Mouse (Mus musculus) midbrain, embryonic 14.5 days (tissue): ENCODE results near the gene Olfr1180. TPM values are rescaled to one million over a fixed set of nuclear protein-coding genes. Genes with fewer than 3 reads are reported as not detected.
"Not testable (repeated sequence)": the region's sequence is repeated elsewhere in the genome, so short reads cannot be mapped to it uniquely, and the experiment has no call there.

ENCODE experiments used
- ATAC-seq: fragments of 200-750 bp; cut with Nextera tagmentation; 2 replicates; pipeline ENCODE4 v1.8.0; 2017; ENCODE audit warnings: moderate number of reproducible peaks, moderate library complexity; ENCODE audit not compliant: low FRiP score, low TSS enrichment
- DNase-seq: peaks from one replicate; pipeline ENCODE4 v3.0.0-alpha.2; 2015
- H3K27ac ChIP-seq: fragments of 300-500 bp; sonication (generic); replicated peaks from 2 replicates; pipeline ENCODE4 v1.5.1; 2014; ENCODE audit warnings: mild to moderate bottlenecking, low read depth, low read length, moderate library complexity
- H3K27me3 ChIP-seq: fragments of 300-500 bp; sonication (generic); 2 replicates; pipeline ENCODE4 v1.6.1; 2014; ENCODE audit warnings: low read length, control low read depth, mixed read lengths; ENCODE audit not compliant: control insufficient read depth, insufficient read depth
- H3K36me3 ChIP-seq: fragments of 300-500 bp; sonication (generic); 2 replicates; pipeline ENCODE4 v1.6.1; 2014; ENCODE audit warnings: low read length, control low read depth; ENCODE audit not compliant: control insufficient read depth, insufficient read depth
- H3K4me1 ChIP-seq: fragments of 300-500 bp; sonication (generic); 2 replicates; pipeline ENCODE4 v1.6.1; 2014; ENCODE audit warnings: mild to moderate bottlenecking, antibody characterized with exemption, low read length, control low read depth; ENCODE audit not compliant: control insufficient read depth, insufficient read depth
- H3K4me2 ChIP-seq: fragments of 300-500 bp; sonication (generic); 2 replicates; pipeline ENCODE4 v1.6.1; 2014; ENCODE audit warnings: mild to moderate bottlenecking, low read length, moderate library complexity
- H3K4me3 ChIP-seq: fragments of 300-500 bp; sonication (generic); replicated peaks from 2 replicates; pipeline ENCODE4 v1.5.1; 2014; ENCODE audit warnings: low read depth, low read length
- H3K9ac ChIP-seq: fragments of 300-500 bp; sonication (generic); replicated peaks from 2 replicates; pipeline ENCODE4 v1.6.1; 2014; ENCODE audit warnings: mild to moderate bottlenecking, low read length, moderate library complexity
- H3K9me3 ChIP-seq: fragments of 300-500 bp; sonication (generic); 2 replicates; pipeline ENCODE4 v1.6.1; 2016; ENCODE audit warnings: low read length, control low read depth, mixed read lengths; ENCODE audit not compliant: control insufficient read depth
- WGBS: fragments of 180-500 bp; shearing (Covaris S2); extraction: QIAGEN DNeasy Blood & Tissue Kit; methylation state at CpG from one replicate; pipeline ENCODE4 v1.1.7; 2014; 5-methylcytosine and 5-hydroxymethylcytosine counted together
- polyA plus RNA-seq: library from polyadenylated mRNA; unstranded; fragments of >200 nt; fragmentation: Nextera tagmentation; extraction: Ambion mirVana; gene quantifications from 2 replicates; pipeline ENCODE4 v1.2.1, GENCODE M21; 2014

The Olfr1180 gene
- polyA plus RNA-seq: not detected in 2 replicates

DNA sequence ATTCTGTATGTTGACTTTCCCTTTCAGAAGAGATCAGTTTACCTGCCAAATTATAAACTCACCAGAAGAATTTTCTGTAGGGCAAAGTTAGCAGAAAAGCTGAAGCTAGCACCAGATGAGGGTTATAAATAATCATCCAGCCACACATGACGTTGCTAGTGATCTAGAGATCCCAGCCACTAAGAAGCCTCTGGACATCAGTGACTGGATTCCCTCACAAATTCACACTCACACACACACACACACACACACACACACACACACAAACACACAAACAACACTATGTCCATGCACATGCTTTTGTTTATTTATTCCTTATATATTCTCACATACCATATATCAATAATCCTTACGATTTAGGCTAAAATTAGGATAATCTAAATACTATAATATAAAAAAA, at the start of gene Olfr1180:
Gene Olfr1180, minus strand, starts transcription at position 101 of the 400 bp plus-strand sequence.
- Histone ChIP-seq H3K27ac (no peak within 1 kb of the TSS), H3K4me1 (no peaks in the 10 kb centered on the region), H3K4me2 (no peak within 1 kb of the TSS), H3K9ac (no peak within 1 kb of the TSS), H3K36me3 (no peaks in the 10 kb centered on the region), H3K27me3 (no peaks in the 10 kb centered on the region), H3K9me3 (no peaks in the 10 kb centered on the region), H3K4me3 (no peak within 1 kb of the TSS)
- ATAC-seq (no peak), DNase-seq (no peak)
- 81% methylated on average over 2 of the region's 2 CpGs for WGBS

DNA sequence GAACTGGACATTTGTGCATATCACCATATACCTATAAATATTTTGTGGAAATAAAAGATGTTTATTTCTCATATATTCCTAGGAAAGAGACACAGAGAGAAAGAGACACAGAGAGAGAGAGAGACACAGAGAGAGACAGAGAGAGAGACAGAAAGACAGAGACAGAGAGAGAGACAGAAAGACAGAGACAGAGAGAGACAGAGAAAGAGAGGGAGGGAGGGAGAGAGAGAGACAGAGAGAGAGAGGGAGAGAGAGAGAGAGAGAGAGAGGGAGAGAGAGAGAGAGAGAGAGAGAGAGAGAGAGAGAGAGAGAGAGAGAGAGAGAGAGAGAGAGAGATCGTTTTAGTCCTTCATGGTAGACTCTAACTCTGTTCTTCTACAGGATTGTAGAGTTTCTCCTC, 35.6 kb upstream of the Olfr1180 start, which contains the start of gene Olfr1183:
Gene Olfr1183, plus strand, starts transcription at position 301 of the 400 bp plus-strand sequence.
- not testable (repeated sequence) for H3K27me3 ChIP-seq, H3K4me3 ChIP-seq, H3K4me2 ChIP-seq, DNase-seq, H3K27ac ChIP-seq, H3K4me1 ChIP-seq, H3K9ac ChIP-seq, H3K36me3 ChIP-seq, H3K9me3 ChIP-seq, ATAC-seq
- WGBS: 95% methylated on average over 1 of the region's 1 CpGs

DNA sequence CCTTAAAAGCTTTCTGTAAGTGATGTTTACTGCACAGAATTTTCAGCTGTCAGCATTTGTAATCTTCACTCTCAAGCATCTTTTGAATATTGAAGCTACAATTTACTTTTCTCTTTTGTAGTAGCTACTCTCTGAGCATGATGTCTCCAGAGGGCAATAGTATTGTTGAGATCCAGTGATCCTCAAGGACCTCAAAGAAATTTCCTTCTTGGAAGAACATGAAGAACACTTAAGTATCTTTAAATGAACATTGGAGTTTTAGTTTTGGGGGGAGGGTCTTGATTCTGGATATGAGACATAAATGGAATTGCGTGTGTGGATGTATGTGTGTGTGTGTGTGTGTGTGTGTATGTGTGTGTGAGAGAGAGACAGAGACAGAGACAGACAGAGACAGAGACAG, 30.1 kb upstream of the Olfr1180 start, which contains the start of gene Gm13757:
Gene Gm13757, minus strand, starts transcription at position 101 of the 400 bp plus-strand sequence.
- Histone ChIP-seq H3K4me2 (no peak within 1 kb of the TSS), H3K9me3 (no peaks in the 10 kb centered on the region), H3K4me1 (no peaks in the 10 kb centered on the region), H3K27me3 (no peaks in the 10 kb centered on the region), H3K36me3 (no peaks in the 10 kb centered on the region), H3K9ac (no peak within 1 kb of the TSS), H3K4me3 (no peak within 1 kb of the TSS), H3K27ac (no peak within 1 kb of the TSS)
- DNase-seq (no peak), ATAC-seq (no peak)
- 97% methylated on average over 1 of the region's 1 CpGs for WGBS

DNA sequence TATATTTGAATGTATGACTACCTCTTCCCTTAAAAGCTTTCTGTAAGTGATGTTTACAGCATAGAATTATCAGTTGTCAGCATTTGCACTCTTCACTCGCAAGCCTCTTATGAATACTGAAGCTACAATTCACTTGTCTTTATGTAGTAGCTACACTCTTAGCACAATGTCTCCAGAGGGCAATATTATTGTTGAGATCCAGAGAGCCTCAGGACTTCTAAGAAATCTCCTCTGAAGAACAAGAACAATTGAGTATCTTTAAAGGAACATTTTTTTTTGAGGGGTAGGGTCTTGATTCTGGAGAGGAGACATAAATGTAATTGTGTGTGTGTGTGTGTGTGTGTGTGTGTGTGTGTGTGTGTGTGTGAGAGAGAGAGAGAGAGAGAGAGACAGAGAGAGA, 7.1 kb upstream of the Olfr1180 start, which contains the start of gene Olfr1181:
Gene Olfr1181, minus strand, starts transcription at position 101 of the 400 bp plus-strand sequence.
- Histone ChIP-seq H3K27ac (no peak within 1 kb of the TSS), H3K9ac (no peak within 1 kb of the TSS), H3K4me1 (no peaks in the 10 kb centered on the region), H3K36me3 (no peaks in the 10 kb centered on the region), H3K9me3 (no peaks in the 10 kb centered on the region), H3K4me3 (no peak within 1 kb of the TSS), H3K27me3 (no peaks in the 10 kb centered on the region), H3K4me2 (no peak within 1 kb of the TSS)
- ATAC-seq (no peak), DNase-seq (no peak)
- WGBS: 98% methylated on average over 1 of the region's 1 CpGs

DNA sequence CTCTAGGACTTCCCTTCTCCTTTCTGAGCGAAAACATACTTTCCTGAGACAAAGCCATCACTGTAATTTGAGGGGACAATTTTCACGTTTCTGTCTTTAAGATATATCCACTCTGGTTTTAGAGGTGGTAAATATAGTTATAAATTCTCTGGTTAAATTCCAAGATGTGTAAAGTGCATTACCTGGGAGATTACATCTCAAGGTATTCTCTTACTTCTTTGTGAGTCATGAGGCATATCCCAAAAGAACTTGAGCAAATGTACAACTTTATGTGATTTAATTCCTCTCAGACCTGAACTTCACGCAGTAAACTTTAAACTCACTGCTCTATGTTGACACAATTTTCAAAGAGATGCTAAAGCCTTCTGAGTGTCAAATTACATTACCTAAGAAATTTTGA, 12.6 kb downstream of the Olfr1180 start, which contains the start of gene Olfr1179:
Gene Olfr1179, minus strand, starts transcription at position 101 of the 400 bp plus-strand sequence.
- no peaks in the 10 kb centered on the region for H3K36me3 ChIP-seq
- H3K27ac ChIP-seq: no peak within 1 kb of the TSS
- DNase-seq (no peak), ATAC-seq (no peak)
- H3K9me3 ChIP-seq: no peaks in the 10 kb centered on the region
- H3K9ac ChIP-seq: no peak within 1 kb of the TSS
- 90% methylated on average over 3 of the region's 3 CpGs for WGBS
- H3K27me3 ChIP-seq: no peaks in the 10 kb centered on the region
- no peaks in the 10 kb centered on the region for H3K4me1 ChIP-seq
- H3K4me3 ChIP-seq: no peak within 1 kb of the TSS
- no peak within 1 kb of the TSS for H3K4me2 ChIP-seq

DNA sequence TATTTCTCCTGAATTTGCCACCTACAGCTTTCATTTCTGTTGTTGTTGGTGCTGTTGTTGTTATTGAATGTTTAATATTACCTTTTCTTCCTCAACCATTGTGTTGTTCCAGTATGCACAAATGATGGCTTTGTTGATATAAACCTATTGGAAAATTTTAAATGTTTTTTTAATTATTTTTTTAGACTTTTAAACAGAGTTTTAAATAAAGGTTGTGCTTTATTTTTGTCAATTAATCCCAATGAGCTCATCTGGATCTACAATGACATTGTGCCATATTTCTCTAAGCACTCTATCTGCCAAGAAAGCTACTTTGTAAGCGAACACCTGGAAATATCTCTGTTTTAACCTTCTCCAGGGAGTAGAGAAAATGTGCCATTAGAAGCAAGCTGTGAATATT, 32.2 kb downstream of the Olfr1180 start, which contains the start of gene Olfr1178:
Gene Olfr1178, plus strand, starts transcription at position 301 of the 400 bp plus-strand sequence.
- Histone ChIP-seq H3K27ac (no peak within 1 kb of the TSS), H3K4me2 (no peak within 1 kb of the TSS), H3K4me3 (no peak within 1 kb of the TSS), H3K4me1 (no peaks in the 10 kb centered on the region), H3K9ac (no peak within 1 kb of the TSS), H3K27me3 (no peaks in the 10 kb centered on the region), H3K36me3 (no peaks in the 10 kb centered on the region), H3K9me3 (no peaks in the 10 kb centered on the region)
- WGBS: 92% methylated on average over 1 of the region's 1 CpGs
- ATAC-seq (no peak), DNase-seq (no peak)

Other genes with a start within 250 kb of the Olfr1180 start
- gene Olfr1168, start 237.3 kb downstream of the Olfr1180 start, polyA plus RNA-seq: not detected in 2 replicates
- not detected in 2 replicates for gene Olfr1170, start 190.8 kb downstream of the Olfr1180 start, polyA plus RNA-seq
- not detected in 2 replicates for gene Olfr1173, start 139.3 kb downstream of the Olfr1180 start, polyA plus RNA-seq
- gene Olfr1174-ps, start 104.0 kb downstream of the Olfr1180 start, polyA plus RNA-seq: not detected in 2 replicates
- gene Olfr1175-ps, start 91.9 kb downstream of the Olfr1180 start, polyA plus RNA-seq: not detected in 2 replicates
- not detected in 2 replicates for gene Olfr1176, start 82.4 kb downstream of the Olfr1180 start, polyA plus RNA-seq
- not detected in 2 replicates for gene Olfr1177-ps, start 72.7 kb downstream of the Olfr1180 start, polyA plus RNA-seq
- not detected in 2 replicates for gene Olfr1178, start 32.1 kb downstream of the Olfr1180 start, polyA plus RNA-seq
- gene Olfr1179, start 12.7 kb downstream of the Olfr1180 start, polyA plus RNA-seq: not detected in 2 replicates
- not detected in 2 replicates for gene Olfr1181, start 7.0 kb upstream of the Olfr1180 start, polyA plus RNA-seq
- not detected in 2 replicates for gene Gm13757, start 30.0 kb upstream of the Olfr1180 start, polyA plus RNA-seq
- not detected in 2 replicates for gene Olfr1183, start 35.7 kb upstream of the Olfr1180 start, polyA plus RNA-seq
- gene Olfr1184, start 64.4 kb upstream of the Olfr1180 start, polyA plus RNA-seq: not detected in 2 replicates
- gene Olfr1185-ps1, start 74.2 kb upstream of the Olfr1180 start, polyA plus RNA-seq: not detected in 2 replicates
- gene Olfr1186, start 99.4 kb upstream of the Olfr1180 start, polyA plus RNA-seq: not detected in 2 replicates
- gene Olfr1188, start 137.8 kb upstream of the Olfr1180 start, polyA plus RNA-seq: not detected in 2 replicates
- not detected in 2 replicates for gene Olfr1189, start 167.3 kb upstream of the Olfr1180 start, polyA plus RNA-seq
- not detected in 2 replicates for gene Olfr1191-ps1, start 221.4 kb upstream of the Olfr1180 start, polyA plus RNA-seq
- not detected in 2 replicates for gene Olfr1192-ps1, start 229.4 kb upstream of the Olfr1180 start, polyA plus RNA-seq